Mouse (Mus musculus) ovary, postnatal 14 days (tissue): Measurements from ENCODE around the gene Cd69.

Source experiments
- DNase-seq: peaks from one replicate; pipeline ENCODE4 v3.0.0; 2022; ENCODE audit warnings: low spot score

Gene Cd69

GRCm38 (mm10) chr6:129246992-129247391 is 28.2 kb downstream of the Cd69 start:
- DNase-seq, result no peak

DNA sequence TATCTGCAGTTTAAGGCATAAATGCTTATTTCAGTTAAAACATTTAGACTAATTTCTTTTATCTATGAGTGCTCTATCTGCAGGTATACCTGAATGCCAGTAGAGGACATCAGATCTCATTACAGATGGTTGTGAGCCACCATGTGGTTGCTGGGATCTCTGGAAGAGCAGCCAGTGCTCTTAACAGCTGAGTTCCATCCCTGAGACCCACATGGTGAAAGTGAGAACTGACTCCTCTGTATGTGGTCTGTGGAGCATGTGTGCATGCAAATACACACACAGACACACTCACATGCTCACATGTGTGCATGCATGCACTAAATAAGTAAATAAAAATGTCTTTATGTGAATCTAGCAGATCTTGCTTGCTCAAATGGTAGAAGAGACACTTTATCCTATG is 29.4 kb downstream of the Cd69 start:
- no peak for DNase-seq

DNA sequence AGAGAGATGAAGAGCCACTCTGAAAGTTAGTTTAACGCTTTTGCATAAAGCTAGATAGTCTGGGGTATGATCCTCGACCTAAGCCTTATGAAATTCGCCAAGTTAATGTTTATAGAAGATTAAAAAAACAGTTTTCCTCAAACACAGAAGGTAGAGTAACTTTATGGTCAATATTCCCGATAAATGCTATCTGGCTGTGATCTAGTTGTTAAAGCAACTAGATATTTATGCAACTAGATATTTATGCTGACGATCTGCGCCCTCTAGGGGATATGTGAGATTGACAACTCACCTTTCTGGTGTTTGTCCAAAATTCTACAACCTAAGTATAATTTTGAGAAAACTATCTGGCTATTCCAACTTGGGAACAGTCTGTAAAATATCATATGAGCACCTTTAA is 33.3 kb downstream of the Cd69 start:
- DNase-seq, result no peak

GRCm38 (mm10) chr6:129241471-129241870 is 33.8 kb downstream of the Cd69 start:
- DNase-seq, result no peak

DNA sequence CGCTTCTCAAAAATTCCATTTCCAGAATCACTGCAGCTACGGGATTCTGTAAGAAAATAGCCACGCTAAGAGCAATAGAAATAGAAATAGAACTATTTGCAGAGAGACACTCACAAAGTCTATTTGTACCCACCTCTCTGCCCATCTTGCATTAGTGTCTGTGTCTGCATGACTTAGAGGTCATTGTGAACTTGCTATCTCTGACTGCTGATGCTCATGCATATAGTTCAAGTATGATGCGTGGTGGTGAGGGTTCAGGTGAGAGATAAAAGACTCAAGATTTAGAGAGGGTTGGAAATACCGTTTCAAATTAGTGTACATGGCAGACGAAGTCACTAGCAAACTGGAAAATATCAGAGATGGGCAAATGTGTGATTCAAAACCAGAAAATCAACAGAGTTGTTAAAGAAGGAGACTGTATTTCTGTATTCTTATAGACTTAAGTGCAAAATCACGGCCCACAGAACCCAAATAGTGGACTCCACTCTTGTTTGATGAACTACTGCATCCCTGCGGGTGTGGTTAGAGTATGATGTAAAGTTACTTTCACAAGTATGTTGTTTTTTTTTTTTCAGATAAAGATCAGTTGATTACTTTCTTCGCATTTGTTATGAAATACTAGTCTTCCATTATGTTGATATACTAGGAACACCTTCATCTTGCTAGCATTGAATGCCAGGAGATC is 35.5 kb downstream of the Cd69 start:
- DNase-seq, result no peak

DNA sequence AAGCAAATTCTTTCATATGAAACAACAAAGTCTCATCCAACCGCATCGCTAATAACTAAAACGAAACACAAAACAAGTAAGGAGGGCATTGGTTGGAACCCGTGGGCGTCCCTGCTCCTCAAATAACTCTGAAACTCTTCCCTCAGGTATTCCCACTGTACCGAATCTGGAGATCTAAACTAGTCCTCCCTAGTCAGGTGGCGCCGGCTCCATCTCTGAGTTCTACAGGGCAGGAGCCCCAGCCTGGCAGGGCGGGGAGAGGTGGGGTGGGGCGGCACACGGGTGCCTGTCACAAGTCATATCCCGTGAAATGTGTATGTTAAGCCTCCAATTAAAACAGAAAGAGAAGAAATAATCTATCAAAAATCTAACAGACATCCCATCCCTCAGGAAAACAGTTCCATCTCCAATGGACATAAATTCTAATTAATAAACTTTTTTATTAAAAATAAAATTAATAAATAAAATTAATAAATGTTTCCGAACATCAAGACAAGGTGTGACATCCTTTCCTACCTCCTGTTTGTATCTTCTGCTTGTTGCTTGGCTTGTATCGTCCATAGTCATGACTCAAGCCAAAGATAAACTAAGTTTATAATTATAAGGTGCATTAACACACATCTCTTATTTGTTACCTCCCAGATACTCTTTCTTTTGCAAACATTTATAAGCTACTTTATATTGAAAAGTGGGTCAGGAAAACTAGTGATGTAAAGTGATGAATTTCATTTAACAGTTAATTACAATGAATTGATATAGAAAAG is 36.8 kb downstream of the Cd69 start:
- peak; percentile 35 for DNase-seq

DNA sequence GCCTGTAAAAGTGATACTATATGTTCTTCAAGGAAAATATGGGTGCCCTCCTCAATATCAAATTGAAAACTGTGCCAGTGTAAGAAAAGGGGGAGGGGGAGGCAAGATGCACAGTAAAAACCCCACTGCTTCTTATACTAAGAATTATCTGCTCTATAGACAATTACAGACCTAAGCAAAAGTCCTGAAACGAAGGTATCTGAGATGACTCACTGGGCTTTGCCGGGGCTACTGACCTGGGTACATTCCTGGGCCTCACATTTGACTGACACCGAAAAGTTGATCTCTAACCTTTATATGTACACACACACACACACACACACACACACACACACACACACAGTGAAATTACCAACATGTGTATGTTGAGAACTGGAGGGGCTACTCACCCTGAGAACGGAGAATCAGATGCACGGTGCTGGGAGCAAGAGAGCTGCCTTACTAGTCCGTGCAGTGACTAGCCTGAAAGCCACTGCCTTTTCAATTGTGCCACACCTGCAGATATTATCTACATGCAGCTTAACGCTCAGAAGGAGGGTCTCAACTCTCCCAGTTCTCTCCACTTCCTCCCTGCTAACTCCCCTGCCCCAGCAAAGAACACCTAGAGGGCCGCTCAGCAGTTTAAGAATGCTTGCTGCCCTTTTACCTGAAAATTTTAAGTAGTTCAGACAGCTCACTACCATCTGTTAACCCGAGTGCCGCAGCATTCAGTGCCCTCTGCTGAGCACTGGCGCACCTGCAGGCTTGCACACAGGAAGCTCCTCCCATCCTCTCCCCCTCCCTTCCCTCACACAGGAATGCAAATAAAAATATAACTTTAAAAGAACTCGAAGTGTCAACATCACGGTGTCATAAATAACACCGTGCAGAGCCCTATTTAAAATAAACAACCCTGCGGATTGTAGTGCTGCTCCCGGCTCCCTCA is 37.6 kb downstream of the Cd69 start:
- DNase-seq, result peak; percentile 67

GRCm38 (mm10) chr6:129236652-129237342 is 38.4 kb downstream of the Cd69 start:
- no peak for DNase-seq

DNA sequence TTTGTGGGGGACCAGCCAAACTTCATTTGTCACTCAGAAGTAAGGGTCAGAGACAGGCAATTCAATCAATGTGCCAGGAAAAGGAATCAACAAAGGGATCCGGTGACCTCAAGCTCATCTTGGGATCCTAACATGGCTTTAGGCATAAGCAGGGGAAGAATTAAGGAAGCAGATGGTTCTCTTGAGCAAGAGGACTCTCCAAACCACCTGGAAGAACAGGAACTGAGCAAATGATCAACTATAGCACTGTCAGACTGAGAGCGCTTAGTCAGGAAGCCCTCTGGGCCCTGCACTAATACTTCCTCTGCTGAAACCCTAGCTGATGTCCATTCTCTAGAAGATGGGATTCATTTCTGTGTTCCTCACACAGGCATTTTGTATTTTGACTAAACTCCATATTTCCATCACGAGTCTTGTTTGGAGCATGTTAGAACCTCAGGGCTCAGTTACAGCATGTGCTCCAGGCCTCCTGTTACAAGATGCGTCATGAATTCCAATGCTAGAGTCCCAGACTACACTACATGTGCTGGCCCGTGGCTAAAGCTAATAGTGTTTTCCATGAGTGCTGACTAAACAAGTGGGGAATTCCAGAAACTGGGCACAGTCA is 39.3 kb downstream of the Cd69 start:
- no peak for DNase-seq

DNA sequence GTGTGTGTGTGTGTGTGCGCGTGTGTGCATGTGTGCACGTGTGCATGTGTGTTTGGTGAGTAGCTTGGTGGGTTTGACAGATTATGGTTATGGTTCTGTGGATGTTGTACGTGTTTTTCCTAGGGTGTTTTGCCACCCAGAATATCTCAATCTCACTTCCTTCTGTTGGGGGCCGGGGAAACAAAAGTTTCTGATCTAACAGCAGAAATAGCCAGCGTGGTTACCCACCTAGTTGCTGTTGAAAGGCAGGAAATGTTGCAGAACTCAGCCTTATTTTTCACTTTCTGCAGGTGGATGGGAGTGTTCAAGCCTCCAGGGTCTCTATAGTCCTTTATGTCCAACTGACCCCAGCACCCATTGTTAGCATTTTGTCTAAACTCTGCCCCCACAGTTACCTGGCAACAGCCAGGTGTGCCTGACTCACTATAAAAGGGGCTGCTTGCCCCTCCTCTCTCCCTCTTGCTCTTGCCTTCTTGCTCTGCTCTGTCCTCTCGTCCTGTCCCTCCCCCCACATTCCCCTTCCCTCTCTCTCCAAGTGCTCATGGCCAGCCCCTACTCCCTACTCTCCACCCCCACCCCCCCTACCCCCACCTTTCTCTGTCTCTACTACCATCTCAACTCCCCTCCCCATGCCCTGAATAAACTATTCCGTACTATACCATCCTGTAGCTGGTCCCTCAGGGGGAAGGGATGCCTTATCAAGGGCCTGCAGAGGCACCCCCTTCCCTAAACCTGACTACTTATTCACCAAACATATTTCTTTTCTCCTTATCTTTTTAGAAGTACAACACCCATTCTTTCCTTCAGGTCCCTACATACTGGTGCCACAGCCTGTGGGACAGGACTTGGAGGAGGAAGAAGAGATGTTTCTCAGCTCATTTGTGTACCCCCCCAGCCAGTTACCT is 40.5 kb downstream of the Cd69 start:
- no peak for DNase-seq

GRCm38 (mm10) chr6:129233955-129234369 is 41.3 kb downstream of the Cd69 start:
- DNase-seq, result no peak

- no peak for DNase-seq
These were observed 41.8 kb downstream of the Cd69 start for GRCm38 (mm10) chr6:129233366-129233954.

- no peak for DNase-seq
These were observed 42.4 kb downstream of the Cd69 start for GRCm38 (mm10) chr6:129232842-129233205.

DNA sequence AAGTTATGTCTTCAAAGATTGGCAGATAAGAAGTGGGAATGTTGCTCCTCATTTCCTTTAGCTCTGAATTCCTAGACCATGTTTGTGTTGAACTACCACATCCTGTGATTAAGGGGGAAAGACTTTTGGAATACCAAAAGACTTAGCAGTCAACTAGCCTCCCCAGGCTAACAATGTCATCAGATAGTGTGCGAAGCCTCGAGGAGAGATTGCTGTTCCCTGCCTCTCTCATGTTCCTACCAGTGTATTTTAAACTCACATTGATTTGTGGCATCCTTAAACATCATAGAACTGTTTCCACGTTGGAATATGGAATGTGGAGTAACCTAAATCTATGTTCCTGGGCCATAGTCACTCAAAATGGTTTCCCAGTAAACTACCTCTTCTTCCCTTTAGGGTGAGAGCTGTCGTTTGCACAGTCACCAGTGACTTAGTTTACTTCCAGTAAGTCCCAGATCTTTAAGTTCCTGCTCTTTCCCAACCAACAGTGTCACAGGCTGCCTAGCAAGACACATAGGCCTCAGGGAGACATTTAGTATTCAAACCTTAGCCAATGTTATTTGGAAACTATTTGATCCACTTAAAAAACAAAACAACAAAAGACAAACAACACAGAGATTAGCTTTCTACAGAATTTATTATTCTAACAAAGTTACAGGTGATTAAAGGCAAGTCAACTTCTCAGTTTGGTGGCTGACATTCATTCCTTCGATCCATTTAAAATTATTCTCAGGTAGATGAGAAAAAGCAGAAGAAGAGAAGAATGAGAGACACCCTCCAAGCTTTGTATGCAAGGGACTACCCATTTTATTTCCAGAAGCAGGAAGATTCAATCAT is 43.0 kb downstream of the Cd69 start:
- DNase-seq, result no peak

GRCm38 (mm10) chr6:129229774-129230578 is 45.3 kb downstream of the Cd69 start:
- DNase-seq, result peak; percentile 65

GRCm38 (mm10) chr6:129228935-129229773 is 46.1 kb downstream of the Cd69 start:
- DNase-seq, result no peak

DNA sequence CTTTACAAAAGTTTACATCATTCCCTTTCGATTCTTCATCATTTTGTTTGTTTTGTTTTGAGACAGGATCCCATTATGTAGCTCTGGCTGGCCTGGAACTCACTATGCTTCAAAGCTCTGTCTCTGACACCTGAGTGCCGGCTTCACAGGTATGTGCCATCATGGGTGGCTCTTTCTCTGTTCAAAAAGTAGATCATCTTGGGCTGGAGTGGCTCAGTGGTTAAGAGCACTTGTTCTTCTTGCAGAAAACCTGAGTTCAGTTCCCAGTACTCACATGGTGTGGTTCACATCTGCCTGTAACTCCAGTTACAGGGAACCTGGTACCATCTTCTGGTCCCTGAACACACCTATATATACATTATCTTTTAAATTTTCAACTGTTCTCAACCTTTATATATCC is 50.2 kb downstream of the Cd69 start:
- no peak for DNase-seq
